In genomic region chr8:120408241-120409215, GRCm38 (mm10) we compare ENCODE assay signal across 9 mouse cellular contexts.
DNase-seq lines count a peak whose midpoint lies in the region; ATAC-seq and TF ChIP-seq lines count a peak whose summit lies in the region.
"Had no signal": no experiment of that assay in that cellular context is flagged by ENCODE, and none has a peak within 500 bp of the region (broad histone marks: within the 10 kb centered on the region; RNA-seq: fewer than 3 reads in every experiment).

No protein-coding gene starts in this region.

- 0 out of 2 replicates have a peak, but pooled peaks have one; percentile 17 for TF ChIP-seq CTCF in lung, adult 2 months (IDR thresholded peaks at IDR 0.05; ENCODE audit: insufficient read depth, low read length)

- no peaks in the 10 kb centered on the region for H3K36me3 ChIP-seq in forebrain, embryonic 12.5 days (replicated peaks)
- H3K36me3 ChIP-seq: embryonic facial prominence, embryonic 12.5 days had no signal

- DNase-seq in cerebellum, adult 18-20 months: peak; percentile 50 to 55
- no peak for DNase-seq in cerebellum, adult 11 months
- peak; percentile 84 for DNase-seq in 416B (ENCODE audit: low read depth)
- DNase-seq in lung, adult 2 months: no peak
- DNase-seq in right cerebral cortex, postnatal 10 days (ENCODE audit: low spot score in 2 of 2): no peak
- no peak for DNase-seq in spleen, adult 12 weeks (ENCODE audit: low spot score)
- no peak for DNase-seq in right cerebral cortex, postnatal 36 days (ENCODE audit: low spot score in 2 of 2)

- no peak for ATAC-seq in forebrain, embryonic 12.5 days (ENCODE audit: low FRiP score)

- H3K27me3 ChIP-seq in forebrain, embryonic 12.5 days: peaks cover 51% of the 10 kb centered on the region; the same call in 1 of the 2 replicates
- H3K27me3 ChIP-seq: embryonic facial prominence, embryonic 12.5 days had no signal

- H3K27ac ChIP-seq in forebrain, embryonic 12.5 days: peak overlapping the region; percentile 65
- H3K27ac ChIP-seq: embryonic facial prominence, embryonic 12.5 days had no signal

- H3K9me3 ChIP-seq in forebrain, embryonic 12.5 days: no peaks in the 10 kb centered on the region
- H3K9me3 ChIP-seq: embryonic facial prominence, embryonic 12.5 days had no signal

- no peak for TF ChIP-seq POLR2A in lung, adult 2 months (IDR thresholded peaks at IDR 0.05; ENCODE audit: borderline replicate concordance, extremely low read depth, low read depth, low read length)

- 45% methylated on average over 14 of the region's 14 CpGs for WGBS in forebrain, embryonic 12.5 days
- WGBS in lung, adult 2 months: 44% methylated on average over 14 of the region's 14 CpGs

- no peak overlapping the region for H3K9ac ChIP-seq in forebrain, embryonic 12.5 days

- H3K4me1 ChIP-seq in forebrain, embryonic 12.5 days: peaks cover 86% of the 10 kb centered on the region
- H3K4me1 ChIP-seq in lung, adult 2 months (ENCODE audit: control insufficient read depth, insufficient read depth, low read length): peaks cover 18% of the 10 kb centered on the region

- H3K4me3 ChIP-seq in forebrain, embryonic 12.5 days (replicated peaks): no peak overlapping the region
- H3K4me3 ChIP-seq in lung, adult 2 months (replicated peaks; ENCODE audit: extremely low read depth, low read depth, low read length): no peak overlapping the region
- H3K4me3 ChIP-seq: embryonic facial prominence, embryonic 12.5 days had no signal

- H3K4me2 ChIP-seq in forebrain, embryonic 12.5 days: no peak overlapping the region
- H3K4me2 ChIP-seq: embryonic facial prominence, embryonic 12.5 days had no signal

Comparison
In these comparisons a context has a peak if more than half of its experiments do, and no peak if none do; other contexts are left out.
1. DNase-seq: peak in cerebellum, adult 18-20 months (2 of 2) and 416B (single experiment); none in cerebellum, adult 11 months (single experiment), lung, adult 2 months (single experiment), right cerebral cortex, postnatal 10 days (0 of 2), spleen, adult 12 weeks (single experiment) and right cerebral cortex, postnatal 36 days (0 of 2).